Mouse (Mus musculus) small intestine, adult 2 months (tissue): Measurements from ENCODE around the gene Gm20388.

Experiments
- CTCF ChIP-seq: fragments of 200-500 bp; IDR thresholded peaks from 2 replicates; pipeline ENCODE4 v1.5.1; 2012; ENCODE audit warnings: low read depth, mild to moderate bottlenecking, control low read depth, inconsistent platforms, low read length, moderate library complexity, mixed read lengths; ENCODE audit not compliant: insufficient replicate concordance, insufficient read length; ENCODE audit errors: extremely low read depth
- POLR2A ChIP-seq: fragments of 200-500 bp; IDR thresholded peaks from 2 replicates; pipeline ENCODE4 v1.6.1; 2012; ENCODE audit warnings: low read depth, mild to moderate bottlenecking, control low read depth, inconsistent platforms, low read length, moderate library complexity

DNA sequence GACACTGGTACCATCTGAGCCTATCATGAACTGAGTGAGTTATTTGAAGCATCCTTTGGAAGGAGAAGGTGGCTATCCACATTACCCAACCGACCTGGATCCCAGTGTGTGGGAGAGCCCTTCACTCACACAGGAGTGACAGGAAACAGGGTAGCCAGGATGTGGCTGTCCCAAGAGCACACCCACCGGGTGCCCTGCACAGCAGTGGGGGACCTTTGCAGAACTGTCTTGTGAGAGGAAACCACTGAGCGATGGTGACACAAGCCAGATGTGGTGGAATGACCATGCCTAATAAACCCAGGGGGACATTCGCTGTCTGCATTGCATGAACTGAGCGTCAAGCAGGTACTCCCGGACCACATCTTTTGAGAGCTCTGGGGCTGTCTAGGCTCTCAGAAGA lies 116.3 kb downstream of the Gm20388 start:
- no peak for TF ChIP-seq POLR2A
- no peak for TF ChIP-seq CTCF
